Mouse (Mus musculus) cerebellum, postnatal 36 days (tissue): ENCODE measurements around the gene Lnpep.
"Not testable (repeated sequence)": the region's sequence is repeated elsewhere in the genome, so short reads cannot be mapped to it uniquely, and the experiment has no call there.

Experiments
- DNase-seq, 2 experiments: peaks; one replicate each; pipeline ENCODE4 v3.0.0; 2021 to 2022; ENCODE audit warnings: mixed read lengths in 2 of 2

Gene Lnpep

DNA sequence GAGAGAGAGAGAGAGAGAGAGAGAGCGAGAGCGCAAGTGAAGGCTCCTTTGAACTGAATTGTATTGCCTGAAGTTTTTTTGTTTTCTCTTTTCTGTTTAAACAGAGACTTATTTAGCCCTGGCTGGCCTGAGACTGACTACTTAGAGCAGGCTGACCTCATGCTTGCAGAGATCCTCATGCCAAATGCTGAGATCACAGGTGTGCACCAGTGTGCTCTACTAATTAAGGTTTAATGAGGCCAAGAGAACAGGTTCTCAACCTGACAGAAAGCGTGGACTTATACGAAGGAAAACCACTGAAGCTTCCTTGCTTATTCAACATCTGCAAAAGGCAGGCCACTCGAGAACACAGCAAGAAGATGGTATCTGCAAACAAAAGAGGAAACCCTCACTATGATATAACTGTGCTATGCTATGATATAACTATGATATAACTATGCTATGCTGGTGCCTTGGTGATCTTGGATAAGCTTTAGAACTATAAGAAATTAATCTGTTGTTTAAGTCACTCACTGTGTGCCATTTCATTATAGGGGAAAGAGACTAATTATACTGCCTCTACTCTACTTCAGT, 16.3 kb downstream of the Lnpep start:
- peak; percentile 56 to 62 for DNase-seq

DNA sequence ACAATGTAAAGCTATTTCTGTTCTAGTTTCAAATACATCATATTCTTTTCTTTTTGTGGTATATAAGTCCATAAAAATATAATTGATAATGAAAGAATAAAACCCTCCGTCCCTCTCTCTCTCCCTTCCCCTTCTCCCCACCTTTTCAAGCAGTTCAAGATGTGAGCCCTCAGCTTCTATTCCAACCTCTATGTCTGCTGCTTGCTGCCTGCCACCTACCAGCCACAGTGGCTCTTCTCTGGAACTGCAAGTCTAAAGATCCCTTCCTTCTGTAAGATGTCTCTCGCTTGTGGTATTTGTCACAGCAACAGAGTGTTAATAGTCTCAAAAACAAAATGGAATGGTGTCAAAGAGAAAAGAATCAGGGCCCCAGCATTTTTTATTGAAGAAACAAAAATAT, 20.3 kb downstream of the Lnpep start:
- DNase-seq, result no peak

DNA sequence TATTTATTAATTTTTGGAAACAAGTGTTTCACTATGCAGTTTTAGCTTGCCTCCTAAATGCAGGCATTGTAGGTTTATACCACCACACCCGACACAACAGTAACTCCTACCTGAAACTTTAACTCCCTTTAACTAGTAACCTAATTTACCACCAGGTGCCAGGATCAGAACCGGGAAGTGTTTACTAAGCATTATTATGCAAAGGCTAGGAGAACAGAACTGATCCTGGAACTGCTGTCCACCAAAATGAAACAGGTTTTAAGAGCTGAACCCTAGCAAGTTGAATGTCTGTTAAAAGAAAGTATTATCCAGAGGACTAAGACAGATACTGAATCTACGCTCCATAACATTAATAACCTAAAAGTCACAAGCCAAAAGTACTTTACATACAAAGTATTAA, 21.2 kb downstream of the Lnpep start:
- no peak for DNase-seq

DNA sequence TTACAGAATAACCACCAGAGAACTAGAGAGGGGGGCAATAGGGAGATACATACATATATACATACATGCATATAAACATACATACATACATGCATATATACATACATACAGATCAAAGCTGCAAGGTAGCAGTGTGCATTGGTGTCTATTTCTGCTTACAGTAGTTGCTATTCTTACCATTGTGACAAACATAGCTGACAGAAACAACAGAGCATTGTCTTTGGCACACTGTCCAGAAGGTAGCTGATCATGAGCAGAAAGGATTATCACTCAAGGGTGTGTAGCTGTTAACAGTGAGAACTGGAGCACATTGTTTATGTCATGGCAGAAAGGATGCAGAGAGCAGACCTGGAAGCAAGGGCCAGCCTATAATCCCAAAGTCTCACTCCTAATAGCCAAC, 22.1 kb downstream of the Lnpep start:
- DNase-seq, result no peak

- DNase-seq, result no peak
These were observed 22.5 kb downstream of the Lnpep start for GRCm38 (mm10) chr17:17602330-17602729.

DNA sequence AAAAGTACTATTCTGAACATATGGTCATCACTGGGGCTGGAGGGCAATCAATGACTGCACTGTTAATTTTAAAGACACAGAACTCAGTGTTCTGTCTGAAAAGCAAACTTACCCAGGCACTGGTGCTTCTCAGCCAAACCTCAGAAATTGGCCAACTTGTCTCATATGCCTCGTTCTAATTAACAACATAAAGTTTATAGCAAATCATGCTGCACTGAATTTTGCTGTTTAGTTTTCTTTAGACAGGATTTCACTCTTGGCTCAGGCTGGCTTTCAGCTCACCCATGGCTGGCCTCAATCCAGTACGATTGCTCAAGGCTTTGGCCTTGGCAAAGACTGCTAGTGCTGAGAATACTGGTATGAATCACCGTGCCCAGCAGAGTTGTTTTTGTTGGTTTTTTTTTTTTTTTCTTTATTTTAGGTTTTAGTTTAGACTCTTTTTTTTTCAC, 24.0 kb downstream of the Lnpep start:
- DNase-seq, result peak; percentile 80 to 86

DNA sequence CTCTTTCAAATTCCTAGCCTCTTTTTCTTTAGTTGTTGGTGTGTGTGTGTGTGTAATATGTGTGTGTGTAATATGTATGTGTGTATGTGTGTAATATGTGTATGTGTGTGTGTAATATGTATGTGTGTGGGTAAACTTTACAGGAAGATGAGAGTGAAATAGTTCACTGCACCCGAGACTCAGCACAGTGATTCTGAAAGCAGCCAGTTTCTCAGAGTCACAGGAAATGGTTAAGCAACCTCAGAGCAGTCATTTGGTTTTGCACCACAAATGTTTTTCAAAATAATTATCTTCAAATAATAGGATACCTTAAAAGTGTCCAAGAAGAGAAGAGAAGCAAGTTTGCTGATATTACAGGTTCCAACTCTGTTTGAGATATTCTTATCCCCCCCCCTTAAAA, 24.8 kb downstream of the Lnpep start:
- DNase-seq, result no peak

DNA sequence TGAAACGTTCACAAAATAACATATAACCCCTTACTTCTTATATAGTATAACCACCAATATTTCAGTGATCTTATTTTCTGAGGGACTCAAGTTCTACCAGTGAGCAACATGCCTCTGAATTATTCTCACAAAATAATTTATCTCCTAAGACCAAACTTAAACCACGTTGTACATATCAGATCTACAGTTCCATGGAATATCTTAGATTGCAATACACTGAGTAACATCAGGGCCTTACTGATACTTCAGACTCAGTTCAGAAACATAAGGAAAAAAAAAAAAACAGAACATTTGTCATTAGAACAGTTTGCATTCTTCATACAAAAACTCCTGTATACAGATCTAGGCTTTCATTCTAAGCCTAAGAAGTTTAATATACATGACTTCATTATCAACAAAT, 26.5 kb downstream of the Lnpep start:
- DNase-seq, result no peak

GRCm38 (mm10) chr17:17592926-17593325, 31.9 kb downstream of the Lnpep start:
- DNase-seq, result no peak

DNA sequence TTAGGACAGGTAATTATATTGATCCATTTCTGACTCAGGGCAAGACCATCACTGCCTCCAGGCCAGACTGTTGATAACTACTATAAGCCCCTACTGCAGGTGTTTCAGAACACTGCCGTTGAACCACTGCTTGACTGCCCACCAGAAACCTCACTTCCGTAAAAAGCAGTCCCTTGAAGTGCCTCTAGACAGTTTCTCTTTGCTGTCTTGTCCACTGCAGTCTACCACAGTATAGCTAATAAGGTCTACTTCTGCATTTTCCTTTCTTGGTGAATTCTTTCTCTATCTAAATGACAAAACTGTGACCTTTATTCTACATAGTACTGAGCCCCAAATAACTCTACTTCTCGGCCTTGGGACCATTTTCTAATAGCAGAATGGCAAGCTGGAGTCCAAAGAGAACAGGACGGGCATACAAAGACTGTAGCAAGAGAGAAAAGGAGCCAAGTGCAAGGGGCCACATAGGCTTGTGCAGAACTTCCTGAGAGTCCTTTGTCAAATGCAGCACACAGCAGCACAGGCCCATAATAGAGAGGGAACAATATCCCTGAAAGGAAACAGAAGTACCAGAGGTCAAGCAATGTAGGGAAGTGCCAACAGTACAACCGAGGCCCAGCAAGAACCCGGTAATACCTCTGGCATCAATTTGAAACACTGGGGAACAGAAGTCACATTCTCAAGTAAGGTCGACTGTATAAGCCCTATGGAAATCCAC, 37.4 kb downstream of the Lnpep start:
- no peak for DNase-seq

- no peak for DNase-seq
These were observed 39.7 kb downstream of the Lnpep start for GRCm38 (mm10) chr17:17585115-17585514.

DNA sequence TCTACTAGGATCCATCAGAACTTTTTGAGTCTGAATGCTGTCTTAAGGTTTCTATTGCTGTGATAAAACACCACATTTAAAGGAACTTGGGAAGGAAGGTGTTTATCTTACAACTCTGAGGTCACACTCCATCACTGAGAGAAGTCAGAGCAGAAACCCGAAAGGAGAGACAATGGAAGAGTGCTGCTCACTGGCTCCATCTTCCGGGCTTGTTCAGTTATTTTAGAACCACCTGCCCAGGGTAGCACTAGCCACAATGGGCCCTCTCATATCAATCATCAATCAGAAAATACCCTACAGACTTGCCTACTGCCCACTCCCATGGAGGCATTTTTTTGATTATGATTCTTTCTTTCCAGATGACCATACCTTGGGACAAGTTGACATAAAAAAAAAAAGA, 41.0 kb downstream of the Lnpep start:
- DNase-seq, result no peak

- DNase-seq, result no peak
These were observed 43.6 kb downstream of the Lnpep start for GRCm38 (mm10) chr17:17581234-17581633.

DNA sequence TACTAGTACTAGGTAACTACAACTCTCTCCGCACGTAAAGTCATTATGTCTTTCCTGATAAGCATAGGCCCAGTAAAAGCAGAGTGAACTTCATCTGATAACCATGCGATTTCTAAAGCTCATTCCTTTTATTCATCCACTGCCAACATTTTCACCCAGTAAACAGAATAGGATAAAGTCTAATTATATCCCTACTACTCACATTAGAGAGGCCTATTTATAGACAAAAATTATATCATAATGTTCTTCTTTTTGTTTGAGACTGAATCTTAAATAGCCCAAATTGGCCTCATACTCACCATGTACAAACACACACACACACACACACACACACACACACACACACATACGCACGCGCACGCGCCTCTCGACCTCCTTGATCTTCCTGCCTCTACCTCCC, 48.5 kb downstream of the Lnpep start:
- DNase-seq, result no peak

GRCm38 (mm10) chr17:17567071-17567470, 57.8 kb downstream of the Lnpep start:
- DNase-seq, result no peak

- DNase-seq, result no peak
These were observed 75.9 kb downstream of the Lnpep start for GRCm38 (mm10) chr17:17548958-17549357.

- DNase-seq, result no peak
These were observed 93.5 kb downstream of the Lnpep start for GRCm38 (mm10) chr17:17531338-17531737.

DNA sequence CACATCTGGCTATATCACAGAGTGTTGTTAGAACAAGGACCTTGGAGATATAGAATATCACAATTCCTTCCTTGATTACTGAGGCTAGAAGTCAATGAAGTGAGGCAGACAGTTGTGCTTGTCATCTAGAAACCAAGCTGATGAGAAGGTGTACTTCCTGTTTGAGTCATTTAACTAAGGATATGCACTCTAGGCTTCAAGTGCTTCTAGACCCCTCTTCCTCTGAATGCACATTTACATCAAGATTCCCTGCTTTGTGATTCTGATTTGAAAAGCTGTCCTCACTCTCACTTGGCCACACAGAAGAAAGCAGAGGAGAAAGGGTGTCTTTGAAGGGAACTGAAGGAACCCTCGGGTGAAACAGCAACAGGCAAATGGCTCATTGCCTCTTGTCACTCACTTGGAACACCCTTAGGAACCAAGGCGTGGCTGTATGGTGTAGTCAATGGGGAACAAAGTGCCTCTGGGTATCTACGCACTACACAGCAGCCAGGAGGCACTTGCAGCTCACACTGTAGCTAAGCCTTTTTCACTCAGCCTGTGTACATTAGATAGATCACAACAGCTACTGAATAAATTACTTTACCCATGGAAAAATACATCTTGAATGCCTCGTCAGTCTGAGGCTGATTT, 108.3 kb downstream of the Lnpep start:
- DNase-seq, result no peak

- DNase-seq, result no peak
These were observed 118.2 kb downstream of the Lnpep start for GRCm38 (mm10) chr17:17506677-17507076.

- no peak for DNase-seq
These were observed 125.6 kb downstream of the Lnpep start for GRCm38 (mm10) chr17:17499278-17499677.

DNA sequence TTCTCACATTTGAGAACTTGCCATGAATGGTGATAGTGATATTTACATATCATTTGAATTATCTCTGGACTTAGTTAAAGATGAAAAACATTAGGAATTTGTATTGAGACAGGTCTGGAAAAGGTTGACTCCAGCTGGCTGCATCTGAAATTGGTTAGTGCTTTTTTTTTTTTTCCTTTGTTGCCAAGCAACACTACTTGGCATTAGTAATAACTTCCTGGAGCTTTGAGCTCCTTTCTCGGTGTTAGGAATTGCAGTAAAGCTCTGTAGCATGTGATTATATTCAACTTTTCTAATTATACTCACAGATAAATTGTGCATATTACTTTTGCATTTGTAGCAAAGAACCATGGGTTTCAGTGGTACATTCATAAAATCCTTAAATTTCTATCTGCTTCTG, 126.0 kb downstream of the Lnpep start:
- DNase-seq, result no peak

- DNase-seq, result no peak
These were observed 128.1 kb downstream of the Lnpep start for GRCm38 (mm10) chr17:17496730-17497129.

DNA sequence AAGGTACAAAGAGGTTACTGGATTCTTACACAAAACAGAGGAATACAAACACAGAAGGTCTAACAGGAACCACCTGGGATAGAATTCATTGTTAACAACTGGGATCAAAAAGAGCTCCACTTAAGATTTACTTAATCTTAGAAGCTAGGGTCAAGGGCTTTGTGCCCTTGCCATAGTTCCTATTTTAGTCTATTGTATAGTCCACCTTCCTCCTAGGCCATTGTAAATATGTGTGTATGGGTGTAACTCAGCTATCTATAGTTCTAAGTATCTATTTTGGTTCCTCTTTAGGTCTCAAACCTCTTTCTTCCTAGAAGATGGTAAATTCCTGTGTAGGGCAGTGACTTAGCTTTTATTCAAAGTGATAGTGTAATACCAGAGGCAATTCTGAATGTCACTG, 128.6 kb downstream of the Lnpep start:
- DNase-seq, result not testable (repeated sequence)

- no peak for DNase-seq
These were observed 132.7 kb downstream of the Lnpep start for GRCm38 (mm10) chr17:17492116-17492515.
